In the genomic region with DNA sequence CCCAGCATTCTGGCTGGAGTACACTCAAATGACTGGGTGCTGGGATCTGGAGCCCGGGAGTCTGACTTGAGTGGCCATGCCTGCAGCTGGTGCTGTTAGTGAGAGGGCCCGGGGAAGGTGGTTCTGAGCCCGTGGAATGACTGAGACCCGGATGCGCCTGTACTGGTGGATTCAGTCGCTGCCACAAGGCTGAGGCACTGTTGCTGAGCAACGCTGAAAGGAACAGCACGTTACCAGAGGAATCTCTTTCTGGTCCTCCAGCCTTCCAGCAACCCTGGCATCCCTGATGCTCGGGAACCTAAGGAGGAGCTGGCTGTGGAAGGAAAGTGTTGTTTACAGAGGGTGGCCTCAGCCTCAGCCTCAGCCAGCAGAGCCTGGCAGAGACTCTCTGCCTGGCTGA, we compare ENCODE assay signal across 10 mouse cellular contexts.
A peak's percentile ranks its signal among the peaks of the same experiment; 100 is the strongest.
DNase-seq lines count a peak whose midpoint lies in the region; ATAC-seq and TF ChIP-seq lines count a peak whose summit lies in the region.
"Had no signal": no experiment of that assay in that cellular context is flagged by ENCODE, and none has a peak within 500 bp of the region (broad histone marks: within the 10 kb centered on the region; RNA-seq: fewer than 3 reads in every experiment).

No protein-coding gene starts in this region.

- H3K4me3 ChIP-seq in midbrain, embryonic 14.5 days (replicated peaks; ENCODE audit: low read depth, low read length): no peak overlapping the region
- no peak overlapping the region for H3K4me3 ChIP-seq in midbrain, embryonic 10.5 days
- H3K4me3 ChIP-seq in hindbrain, postnatal 0 days (ENCODE audit: low read length): no peak overlapping the region
- H3K4me3 ChIP-seq in left cerebral cortex, adult 2 months: no peak overlapping the region
- H3K4me3 ChIP-seq in kidney, adult 2 months (ENCODE audit: insufficient read depth, low read depth, low read length): no peak overlapping the region
- H3K4me3 ChIP-seq: embryonic facial prominence, embryonic 13.5 days had no signal

- no peak overlapping the region for H3K27ac ChIP-seq in midbrain, embryonic 14.5 days (replicated peaks; ENCODE audit: low read depth, low read length)
- no peak overlapping the region; the same call in 1 of the 2 replicates for H3K27ac ChIP-seq in midbrain, embryonic 10.5 days (replicated peaks)
- H3K27ac ChIP-seq in hindbrain, postnatal 0 days: peak overlapping the region; percentile 51
- H3K27ac ChIP-seq in left cerebral cortex, adult 2 months: peak overlapping the region; percentile 72
- H3K27ac ChIP-seq in kidney, adult 2 months (ENCODE audit: insufficient read depth, low read depth, low read length): no peak overlapping the region
- H3K27ac ChIP-seq: embryonic facial prominence, embryonic 13.5 days; macrophage had no signal

- H3K9ac ChIP-seq in midbrain, embryonic 14.5 days (replicated peaks; ENCODE audit: low read length): no peak overlapping the region
- no peak overlapping the region for H3K9ac ChIP-seq in hindbrain, postnatal 0 days (replicated peaks; ENCODE audit: low read length)
- H3K9ac ChIP-seq: embryonic facial prominence, embryonic 13.5 days had no signal

- no peak for TF ChIP-seq POLR2A in kidney, adult 2 months (IDR thresholded peaks at IDR 0.05; ENCODE audit: low read depth, low read length)

- ATAC-seq in midbrain, embryonic 14.5 days (ENCODE audit: low FRiP score, low TSS enrichment): no peak
- peak; percentile 84 for ATAC-seq in hindbrain, postnatal 0 days

- 63% methylated on average over 9 of the region's 9 CpGs for WGBS in midbrain, embryonic 14.5 days
- WGBS in midbrain, embryonic 10.5 days: 77% methylated on average over 9 of the region's 9 CpGs
- 43% methylated on average over 9 of the region's 9 CpGs for WGBS in hindbrain, postnatal 0 days
- 89% methylated on average over 9 of the region's 9 CpGs for WGBS in kidney, adult 2 months

- DNase-seq in midbrain, embryonic 14.5 days: peak; percentile 24
- DNase-seq in midbrain, embryonic 10.5 days (ENCODE audit: low spot score): no peak
- peak; percentile 64 for DNase-seq in hindbrain, postnatal 0 days (ENCODE audit: low spot score)
- DNase-seq in left cerebral cortex, adult 2 months (ENCODE audit: extremely low spot score in 1 of 2, low spot score in 2 of 2): peak; percentile 29 to 41
- peak; percentile 44 for DNase-seq in right cerebral cortex, postnatal 36 days (ENCODE audit: low spot score in 2 of 2)
- no peak for DNase-seq in B cell, adult 2 months
- DNase-seq in gastrocnemius, postnatal 25 days: no peak
- no peak for DNase-seq in kidney, adult 2 months

- no peaks in the 10 kb centered on the region for H3K9me3 ChIP-seq in midbrain, embryonic 14.5 days (ENCODE audit: control insufficient read depth, low read length)
- H3K9me3 ChIP-seq in midbrain, embryonic 10.5 days (replicated peaks): no peaks in the 10 kb centered on the region
- no peaks in the 10 kb centered on the region for H3K9me3 ChIP-seq in hindbrain, postnatal 0 days (ENCODE audit: low read length)
- H3K9me3 ChIP-seq: embryonic facial prominence, embryonic 13.5 days had no signal

- H3K4me2 ChIP-seq in midbrain, embryonic 14.5 days (ENCODE audit: low read length): no peak overlapping the region
- no peak overlapping the region for H3K4me2 ChIP-seq in hindbrain, postnatal 0 days (ENCODE audit: low read depth, low read length)
- H3K4me2 ChIP-seq: embryonic facial prominence, embryonic 13.5 days had no signal

- no peak for TF ChIP-seq CTCF in hindbrain, postnatal 0 days (IDR thresholded peaks at IDR 0.05; ENCODE audit: low read depth)
- TF ChIP-seq CTCF in left cerebral cortex, adult 2 months (IDR thresholded peaks at IDR 0.05): no peak
- no peak for TF ChIP-seq CTCF in kidney, adult 2 months (conservative IDR thresholded peaks at IDR 0.05; ENCODE audit: insufficient read depth, insufficient read length, low read depth, low read length)

- intact Hi-C loops in left cerebral cortex, adult 2 months (cut with DNase I): loop anchor here (1.0 kb wide), 1 partner anchor 19 kb away; no protein-coding TSS in a partner anchor

- no peaks in the 10 kb centered on the region for H3K27me3 ChIP-seq in midbrain, embryonic 14.5 days (ENCODE audit: control insufficient read depth, insufficient read depth, low read length)
- no peaks in the 10 kb centered on the region for H3K27me3 ChIP-seq in midbrain, embryonic 10.5 days (ENCODE audit: low read depth, poor library complexity, severe bottlenecking)
- H3K27me3 ChIP-seq in hindbrain, postnatal 0 days (ENCODE audit: insufficient read depth, low read length): no peaks in the 10 kb centered on the region; the same call in 1 of the 2 replicates
- no peaks in the 10 kb centered on the region for H3K27me3 ChIP-seq in kidney, adult 2 months (replicated peaks; ENCODE audit: control insufficient read depth, insufficient read depth, low read length)
- H3K27me3 ChIP-seq: embryonic facial prominence, embryonic 13.5 days had no signal

- H3K4me1 ChIP-seq in midbrain, embryonic 14.5 days (ENCODE audit: control insufficient read depth, insufficient read depth, low read length): no peaks in the 10 kb centered on the region; the same call in 1 of the 2 replicates
- peaks cover 12% of the 10 kb centered on the region for H3K4me1 ChIP-seq in midbrain, embryonic 10.5 days
- H3K4me1 ChIP-seq in hindbrain, postnatal 0 days (ENCODE audit: insufficient read depth, low read length): peaks cover 12% of the 10 kb centered on the region; the same call in 1 of the 2 replicates
- no peaks in the 10 kb centered on the region for H3K4me1 ChIP-seq in kidney, adult 2 months (ENCODE audit: control insufficient read depth, insufficient read depth, low read length)
- H3K4me1 ChIP-seq: embryonic facial prominence, embryonic 13.5 days had no signal

- H3K36me3 ChIP-seq in midbrain, embryonic 14.5 days (ENCODE audit: control insufficient read depth, insufficient read depth, low read length): no peaks in the 10 kb centered on the region
- no peaks in the 10 kb centered on the region for H3K36me3 ChIP-seq in midbrain, embryonic 10.5 days
- no peaks in the 10 kb centered on the region for H3K36me3 ChIP-seq in hindbrain, postnatal 0 days (ENCODE audit: insufficient read depth, low read length)
- no peaks in the 10 kb centered on the region for H3K36me3 ChIP-seq in kidney, adult 2 months (ENCODE audit: control insufficient read depth, insufficient read depth, low read length)
- H3K36me3 ChIP-seq: embryonic facial prominence, embryonic 13.5 days had no signal

Comparison
In these comparisons a context has a peak if more than half of its experiments do, and no peak if none do; other contexts are left out.
1. DNase-seq: peak in midbrain, embryonic 14.5 days (single experiment), hindbrain, postnatal 0 days (single experiment), left cerebral cortex, adult 2 months (2 of 2) and right cerebral cortex, postnatal 36 days (2 of 2); none in midbrain, embryonic 10.5 days (single experiment), B cell, adult 2 months (0 of 2), gastrocnemius, postnatal 25 days (single experiment) and kidney, adult 2 months (single experiment).
2. H3K27ac ChIP-seq: peak in hindbrain, postnatal 0 days (single experiment) and left cerebral cortex, adult 2 months (single experiment); none in midbrain, embryonic 14.5 days (single experiment), midbrain, embryonic 10.5 days (single experiment) and kidney, adult 2 months (single experiment).